Mouse (Mus musculus): ENCODE data around the gene Arid2.
"Not testable (repeated sequence)": the region's sequence is repeated elsewhere in the genome, so short reads cannot be mapped to it uniquely, and the experiment has no call there.

Gene Arid2

GRCm38 (mm10) chr15:96418161-96418560, 130.8 kb downstream of the Arid2 start:
- no peak for DNase-seq (ENCODE audit: low spot score)

DNA sequence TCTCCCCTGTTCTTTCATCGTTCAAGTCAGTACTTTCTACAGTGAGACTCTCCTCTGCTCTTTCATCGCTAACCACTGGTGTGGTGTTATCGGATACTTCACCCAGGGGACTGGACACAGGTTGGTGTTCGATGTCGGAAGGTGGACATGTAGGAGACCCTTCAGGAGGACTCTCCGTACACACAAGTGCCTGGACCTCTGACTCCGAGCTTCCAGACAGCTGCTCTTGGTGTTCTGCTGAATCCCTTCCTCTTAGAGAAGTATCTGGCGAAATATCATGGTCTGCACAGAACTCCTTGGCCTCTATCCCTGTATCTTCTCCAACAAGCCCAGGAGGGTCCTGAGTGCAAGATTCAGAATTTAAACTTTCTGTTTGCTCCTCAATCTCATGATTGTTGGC, 132.6 kb downstream of the Arid2 start:
- no peak for DNase-seq (ENCODE audit: low spot score)

GRCm38 (mm10) chr15:96434202-96434601, 146.9 kb downstream of the Arid2 start:
- no peak for DNase-seq (ENCODE audit: low spot score)

DNA sequence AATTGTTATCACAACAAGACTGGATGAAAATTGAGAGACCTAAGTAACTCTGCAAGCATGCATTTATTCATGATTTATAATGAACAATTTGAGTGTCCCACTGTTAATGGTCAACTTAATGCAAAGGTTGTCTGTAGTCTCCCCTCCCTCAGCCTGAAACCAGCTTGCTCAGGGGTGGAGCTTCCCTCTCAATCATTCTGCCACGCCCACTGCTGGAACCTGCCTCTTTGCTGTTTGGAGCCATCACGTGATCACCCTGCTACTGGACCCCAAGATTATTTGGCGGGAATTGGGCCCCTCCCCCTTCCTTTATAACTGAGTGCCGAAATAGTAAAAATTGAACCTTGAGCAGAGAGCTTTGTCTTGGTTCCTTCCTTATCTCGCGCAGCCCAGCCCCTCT, 154.2 kb downstream of the Arid2 start:
- not testable (repeated sequence) for DNase-seq (ENCODE audit: low spot score)

- no peak for DNase-seq (ENCODE audit: low spot score)
Measured at GRCm38 (mm10) chr15:96446785-96447184, 159.5 kb downstream of the Arid2 start.

DNA sequence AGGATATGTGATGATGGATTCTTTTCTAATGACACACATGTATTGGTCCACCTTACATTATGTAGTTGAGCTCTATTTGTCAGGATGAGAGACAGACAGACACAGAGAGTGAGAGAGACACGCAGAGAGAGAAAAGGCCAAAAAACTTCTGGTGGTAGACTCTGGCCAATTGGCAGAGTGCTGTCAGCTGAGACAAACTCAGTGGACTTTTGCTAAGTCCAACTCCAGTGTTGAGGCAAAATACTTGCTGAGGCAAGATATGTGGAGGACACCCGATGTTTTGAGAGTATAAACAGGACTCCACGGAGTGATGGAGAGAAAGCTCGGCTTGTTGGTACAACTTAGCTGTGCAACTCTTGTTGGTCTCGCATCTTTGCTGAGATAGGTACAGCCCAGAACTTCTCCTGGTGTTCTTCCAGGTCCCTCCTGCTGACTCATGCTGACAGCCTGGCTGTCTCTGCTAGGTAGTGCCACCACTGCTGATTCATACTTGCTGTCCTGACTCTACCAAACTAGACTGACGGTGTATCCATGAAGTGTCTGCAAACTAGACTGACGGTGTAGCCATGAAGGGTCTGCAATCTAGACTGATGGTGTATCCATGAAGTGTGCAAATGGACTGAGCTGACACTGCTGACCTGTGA, 161.5 kb downstream of the Arid2 start:
- DNase-seq (ENCODE audit: low spot score) = no peak

DNA sequence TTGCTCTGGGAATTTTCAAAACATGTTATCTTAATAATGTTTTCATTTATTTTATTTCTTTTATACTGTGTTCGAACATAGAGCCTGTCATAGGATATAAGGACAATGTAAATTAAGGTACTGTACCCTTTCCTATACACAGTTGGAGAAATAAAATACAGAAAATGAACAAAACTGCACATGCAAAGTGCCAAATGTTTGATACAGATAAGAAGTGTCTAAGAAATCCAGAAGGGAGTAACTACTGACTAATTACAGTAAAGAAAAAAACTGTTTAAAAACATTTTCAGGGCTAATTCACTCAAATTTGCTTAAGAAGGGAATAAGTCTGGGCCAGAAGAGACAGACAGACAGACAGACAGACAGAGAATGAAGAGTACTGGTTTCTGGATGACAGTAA, 166.0 kb downstream of the Arid2 start:
- DNase-seq (ENCODE audit: low spot score) = no peak

Measured in urinary bladder, postnatal 14 days (tissue).